Mouse (Mus musculus) adrenal gland, adult 18-20 months (tissue): ENCODE measurements at regions not wholly inside any gene's neighbourhood (a gene's known extent, or its start where the extent isn't known, plus 50 kb on each side); places are given as distances from the start of the nearest gene placed in this dataset.

Experiments
- DNase-seq, 2 experiments: peaks; one replicate each; pipeline ENCODE4 v3.0.0; 2021 to 2022; ENCODE audit warnings: low spot score in 2 of 2

- DNase-seq: no peak
Observed at GRCm38 (mm10) chr14:76188105-76188645, 77.5 kb downstream of the Nufip1 start.

- DNase-seq: no peak
Observed at GRCm38 (mm10) chr14:76195324-76195723, 84.6 kb downstream of the Nufip1 start.

- DNase-seq: no peak
Observed at GRCm38 (mm10) chr14:76197357-76197756, 86.7 kb downstream of the Nufip1 start.

- DNase-seq: no peak
Observed at GRCm38 (mm10) chr14:76198406-76198805, 87.7 kb downstream of the Nufip1 start.

GRCm38 (mm10) chr14:76202595-76202994, 91.9 kb downstream of the Nufip1 start:
- DNase-seq: no peak

GRCm38 (mm10) chr14:76203135-76203534, 92.4 kb downstream of the Nufip1 start:
- no peak for DNase-seq

GRCm38 (mm10) chr14:76216446-76217177, 105.9 kb downstream of the Nufip1 start:
- DNase-seq: no peak

- no peak for DNase-seq
Observed at GRCm38 (mm10) chr14:76217178-76217500, 106.4 kb downstream of the Nufip1 start.

- DNase-seq: no peak
Observed at GRCm38 (mm10) chr14:76217571-76218256, 107.0 kb downstream of the Nufip1 start.

GRCm38 (mm10) chr14:76220952-76221351, 110.3 kb downstream of the Nufip1 start:
- DNase-seq: no peak

- no peak for DNase-seq
Observed at GRCm38 (mm10) chr14:76221617-76222319, 111.1 kb downstream of the Nufip1 start.

GRCm38 (mm10) chr14:76222320-76222626, 111.6 kb downstream of the Nufip1 start:
- DNase-seq: no peak

- no peak for DNase-seq
Observed at GRCm38 (mm10) chr14:76223036-76223650, 112.5 kb downstream of the Nufip1 start.

GRCm38 (mm10) chr14:76223903-76224302, 113.2 kb downstream of the Nufip1 start:
- no peak for DNase-seq

GRCm38 (mm10) chr14:76225532-76225931, 114.8 kb downstream of the Nufip1 start:
- DNase-seq: no peak

GRCm38 (mm10) chr14:76226621-76227297, 116.1 kb downstream of the Nufip1 start:
- DNase-seq: no peak

- DNase-seq: no peak
Observed at GRCm38 (mm10) chr14:76228968-76229555, 118.4 kb downstream of the Nufip1 start.

- no peak for DNase-seq
Observed at GRCm38 (mm10) chr14:76239856-76240493, 129.3 kb downstream of the Nufip1 start.

- DNase-seq: no peak
Observed at GRCm38 (mm10) chr14:76243581-76244337, 133.1 kb downstream of the Nufip1 start.
